Mouse (Mus musculus): ENCODE measurements around the gene Gm49380.

DNA sequence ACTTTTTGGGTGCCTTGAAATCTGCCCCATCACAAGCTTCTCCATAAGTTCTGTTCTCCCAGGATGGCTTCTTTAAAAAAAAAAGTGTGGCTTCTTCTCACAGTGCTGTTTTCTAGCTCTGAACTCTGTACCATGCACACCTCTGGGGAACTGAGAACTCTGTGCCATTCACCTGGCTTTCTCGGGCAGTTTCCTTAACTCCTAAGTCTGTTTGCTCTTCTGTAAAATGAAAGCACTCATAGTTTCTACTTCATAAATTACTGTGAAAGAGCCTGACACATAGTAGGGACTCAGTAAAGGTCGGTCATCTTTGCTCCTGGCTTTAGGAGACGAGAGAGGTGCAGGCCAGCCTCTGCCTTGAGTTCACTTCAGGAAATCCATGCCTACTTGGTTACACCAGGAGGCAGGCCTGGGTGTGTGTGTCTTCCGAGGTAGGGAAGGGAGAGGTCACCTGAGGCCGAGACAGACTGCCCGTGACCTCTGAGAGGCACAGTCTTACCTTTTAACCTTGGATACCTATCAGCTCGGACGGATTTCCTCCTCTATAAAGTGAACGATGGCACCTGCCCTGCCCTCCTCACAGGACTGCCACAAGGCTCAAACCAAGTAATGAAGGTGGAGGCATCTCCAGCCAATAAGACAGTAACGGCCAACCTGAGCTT, 35.0 kb downstream of the Gm49380 start:
- TF ChIP-seq CTCF (IDR thresholded peaks at IDR 0.05; ENCODE audit: low read depth, low read length) (no peak), POLR2A (IDR thresholded peaks at IDR 0.05; ENCODE audit: insufficient read depth, low read length) (no peak), EP300 (IDR thresholded peaks at IDR 0.05; ENCODE audit: insufficient read depth, low read depth, low read length) (no peak)
